Mouse (Mus musculus) urinary bladder, postnatal 10 days (tissue): Measurements from ENCODE around the gene Akain1.

Experiments
- DNase-seq: peaks from one replicate; pipeline ENCODE4 v3.0.0; 2022; ENCODE audit warnings: low spot score

Akain1 gene

GRCm38 (mm10) chr17:69438990-69439491, at the start of gene Akain1:
Akain1 (plus strand) TSS chr17:69439326.
- no peak for DNase-seq

- no peak for DNase-seq
Observed at GRCm38 (mm10) chr17:69396147-69397033, 42.7 kb upstream of the Akain1 start.

GRCm38 (mm10) chr17:69397163-69397562, 42.0 kb upstream of the Akain1 start:
- DNase-seq, result no peak

GRCm38 (mm10) chr17:69398092-69398491, 41.0 kb upstream of the Akain1 start:
- no peak for DNase-seq

- DNase-seq, result no peak
Observed at GRCm38 (mm10) chr17:69401146-69401545, 38.0 kb upstream of the Akain1 start.

GRCm38 (mm10) chr17:69416163-69416562, 23.0 kb upstream of the Akain1 start:
- no peak for DNase-seq

GRCm38 (mm10) chr17:69416920-69417661, 22.0 kb upstream of the Akain1 start:
- peak; percentile 89 for DNase-seq

- no peak for DNase-seq
Observed at GRCm38 (mm10) chr17:69417724-69418373, 21.3 kb upstream of the Akain1 start.

- no peak for DNase-seq
Observed at GRCm38 (mm10) chr17:69421592-69421991, 17.5 kb upstream of the Akain1 start.

GRCm38 (mm10) chr17:69437836-69438235, 1.3 kb upstream of the Akain1 start:
- no peak for DNase-seq

- DNase-seq, result no peak
Observed at GRCm38 (mm10) chr17:69438486-69438885, 640 bp upstream of the Akain1 start.

- DNase-seq, result no peak
Observed at GRCm38 (mm10) chr17:69439571-69440480, 700 bp downstream of the Akain1 start.

- DNase-seq, result no peak
Observed at GRCm38 (mm10) chr17:69441041-69441440, 1.9 kb downstream of the Akain1 start.

- DNase-seq, result no peak
Observed at GRCm38 (mm10) chr17:69448679-69449078, 9.6 kb downstream of the Akain1 start.

- no peak for DNase-seq
Observed at GRCm38 (mm10) chr17:69461680-69462079, 22.6 kb downstream of the Akain1 start.

- DNase-seq, result no peak
Observed at GRCm38 (mm10) chr17:69463037-69463436, 23.9 kb downstream of the Akain1 start.

GRCm38 (mm10) chr17:69471171-69471570, 32.0 kb downstream of the Akain1 start:
- no peak for DNase-seq

- DNase-seq, result no peak
Observed at GRCm38 (mm10) chr17:69472401-69472800, 33.3 kb downstream of the Akain1 start.

GRCm38 (mm10) chr17:69474084-69474483, 35.0 kb downstream of the Akain1 start:
- no peak for DNase-seq

GRCm38 (mm10) chr17:69475423-69475822, 36.3 kb downstream of the Akain1 start:
- peak; percentile 15 for DNase-seq

- DNase-seq, result no peak
Observed at GRCm38 (mm10) chr17:69477526-69477925, 38.4 kb downstream of the Akain1 start.
